Mouse (Mus musculus) spleen, adult 18-20 months (tissue): ENCODE measurements around the gene Pfkfb3.

Experiments
- DNase-seq, 2 experiments: peaks; one replicate each; pipeline ENCODE4 v3.0.0; 2022; ENCODE audit warnings: mixed read lengths in 2 of 2

The Pfkfb3 gene

DNA sequence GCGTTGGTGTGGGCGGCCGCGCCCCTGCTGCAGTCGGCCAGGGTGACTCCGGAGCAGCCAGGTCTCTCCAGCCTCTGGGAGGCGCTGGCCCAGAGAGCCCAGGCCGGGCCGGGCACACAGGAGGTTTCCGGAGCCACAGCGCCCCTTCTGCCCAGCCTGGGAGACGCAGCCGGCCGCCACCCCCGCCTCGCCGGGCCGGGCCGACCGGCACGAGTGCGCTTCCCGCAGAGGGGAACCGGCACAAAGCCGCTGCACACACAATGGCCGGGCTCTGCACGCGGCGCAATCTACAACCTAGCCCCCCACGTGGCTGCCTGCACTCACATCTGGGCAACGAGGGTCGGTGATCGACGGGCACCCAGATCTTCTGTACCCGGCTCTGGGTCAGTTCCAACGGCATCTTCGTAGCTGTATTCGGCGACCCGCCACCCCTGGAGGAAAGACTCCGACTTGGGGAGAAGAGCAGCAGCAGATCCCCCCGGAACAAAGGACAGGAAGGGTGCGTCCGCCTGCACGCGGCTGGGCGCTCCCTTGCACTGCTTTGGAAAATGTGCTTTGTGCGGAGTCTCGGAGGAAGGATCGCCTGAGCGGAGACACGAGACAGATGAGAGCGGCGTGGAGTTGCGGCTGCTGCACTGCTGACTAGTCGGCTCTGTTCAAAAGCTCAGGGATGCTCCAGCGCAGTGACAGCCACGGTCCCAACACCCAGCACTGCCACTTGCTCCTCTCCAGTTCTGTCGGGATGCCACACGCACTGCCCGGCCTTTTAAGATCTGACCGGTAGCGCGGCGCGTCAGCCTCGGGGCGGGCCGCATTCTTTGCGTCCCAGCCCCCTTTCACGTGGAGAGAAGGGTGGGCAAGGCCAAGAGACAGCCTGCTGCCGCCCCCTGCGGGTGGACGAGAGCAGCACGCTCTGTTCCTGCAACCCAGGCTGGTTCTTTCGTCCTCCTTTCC lies 52.3 kb downstream of the Pfkfb3 start:
- peak; percentile 80 to 93 for DNase-seq

DNA sequence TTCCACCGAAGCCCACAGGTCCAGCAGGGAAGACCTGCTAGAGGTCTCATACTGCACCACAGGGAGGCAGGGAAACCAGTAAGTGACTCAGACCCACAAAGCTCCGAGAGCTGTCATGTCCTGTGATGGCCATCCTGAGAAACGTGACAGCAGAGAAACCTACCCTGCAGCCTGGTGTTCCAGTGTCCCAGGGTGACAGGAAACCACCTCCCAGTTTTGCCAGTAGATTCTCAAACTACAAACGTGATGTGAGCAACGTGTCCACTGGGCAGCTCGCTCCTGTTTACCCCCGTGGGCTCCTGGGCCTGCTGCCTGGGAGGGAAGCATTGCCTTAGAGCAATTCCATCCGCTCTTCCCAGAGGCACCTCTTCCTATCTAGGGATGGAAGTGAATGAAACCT lies 53.2 kb downstream of the Pfkfb3 start:
- DNase-seq = no peak

DNA sequence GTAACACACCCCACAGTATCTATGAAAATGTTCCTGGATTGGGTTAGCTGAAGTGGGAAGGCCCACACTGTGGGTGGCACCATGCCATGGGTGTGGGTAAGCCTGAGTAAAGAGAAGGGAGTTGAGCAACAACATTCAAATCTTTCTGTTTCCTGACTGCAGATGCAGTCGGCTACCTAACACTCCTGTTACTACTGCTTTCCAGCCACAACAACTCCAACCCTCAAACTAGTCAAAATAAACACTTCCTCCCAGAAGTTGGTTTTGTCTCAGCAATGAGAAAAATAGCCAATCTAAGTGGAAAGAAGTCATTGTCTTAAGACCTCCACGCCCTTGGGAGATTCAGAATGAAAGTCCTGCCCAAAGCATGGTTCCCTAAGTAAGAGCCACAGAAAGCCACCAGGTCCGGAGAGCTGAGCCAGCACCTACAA lies 57.3 kb downstream of the Pfkfb3 start:
- DNase-seq = no peak

DNA sequence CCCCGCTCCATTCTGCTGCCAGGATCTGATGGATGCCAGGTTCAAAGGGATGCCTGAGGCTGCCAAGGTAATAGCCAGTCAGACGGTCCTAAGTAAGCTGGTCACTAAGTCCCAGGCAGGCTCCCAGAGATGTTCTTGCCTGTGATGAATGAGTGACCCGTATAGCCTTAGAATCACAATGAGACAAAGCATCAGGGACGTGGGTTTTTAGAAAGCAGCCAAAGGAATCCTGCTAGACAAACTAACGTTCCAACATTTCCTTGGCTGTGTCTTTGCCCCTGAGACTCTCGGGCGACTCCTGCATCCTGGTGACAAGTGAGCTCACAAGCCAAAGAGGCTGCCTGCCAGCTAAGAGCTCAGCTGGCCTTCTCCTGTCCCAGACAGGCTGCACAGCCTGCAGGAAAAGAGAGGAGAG lies 59.0 kb downstream of the Pfkfb3 start:
- DNase-seq = no peak

DNA sequence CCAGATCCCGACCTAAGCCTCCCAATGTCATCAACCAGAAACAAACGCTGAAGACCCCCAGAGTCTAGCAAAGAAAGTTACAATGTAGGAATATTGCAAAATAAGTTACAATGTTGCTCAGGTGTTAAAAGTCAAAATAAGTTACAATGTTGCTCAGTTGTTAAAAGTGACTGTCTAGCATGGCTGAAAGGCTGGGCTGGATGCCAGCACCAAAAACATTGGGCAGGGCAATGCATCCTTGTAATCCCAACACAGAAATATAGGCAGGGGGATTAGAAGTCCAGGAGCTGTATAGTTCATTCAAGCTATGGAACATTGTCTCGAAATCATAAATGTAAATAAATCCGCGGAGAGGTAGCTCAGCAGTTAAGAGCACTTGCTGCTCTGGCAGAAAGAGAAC lies 61.0 kb downstream of the Pfkfb3 start:
- no peak for DNase-seq

DNA sequence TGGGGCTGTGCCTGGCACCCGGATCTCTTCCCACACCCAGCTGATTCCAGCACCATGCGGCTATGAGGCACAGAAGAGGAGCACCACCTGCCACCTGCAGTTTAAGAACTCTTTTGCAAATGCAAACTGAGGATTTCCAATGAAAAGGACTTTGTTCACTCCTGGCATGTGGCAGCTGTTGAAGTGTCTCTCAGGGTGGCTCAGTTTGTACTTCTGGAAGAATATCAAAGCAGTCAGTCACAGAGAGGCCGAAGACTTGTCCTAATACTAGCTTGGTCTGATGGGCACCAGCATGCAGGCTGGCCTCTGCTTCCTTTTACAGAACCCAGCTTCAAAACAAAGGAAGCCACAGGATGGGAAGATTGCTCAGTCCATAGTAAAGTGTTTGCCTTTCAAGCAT lies 62.4 kb downstream of the Pfkfb3 start:
- no peak for DNase-seq

DNA sequence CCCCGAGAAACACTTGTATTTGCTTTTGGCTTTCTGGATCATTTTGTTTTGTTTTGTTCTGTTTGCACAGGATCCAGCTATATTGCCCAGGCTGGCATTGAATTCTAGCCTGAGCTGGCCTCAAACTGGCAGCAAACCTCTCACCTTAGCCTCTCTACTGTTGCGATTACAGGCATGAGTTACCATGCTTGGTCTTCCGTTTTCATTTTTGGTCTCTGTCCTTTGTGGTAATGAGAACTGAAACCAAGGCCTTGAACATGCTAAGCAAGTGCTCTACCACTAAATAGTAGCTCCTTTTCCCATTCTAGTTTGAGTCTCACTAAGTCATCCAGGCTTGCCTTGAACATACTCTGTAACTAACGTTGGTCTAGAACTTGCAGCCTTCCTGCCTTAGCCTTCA lies 63.3 kb downstream of the Pfkfb3 start:
- no peak for DNase-seq

DNA sequence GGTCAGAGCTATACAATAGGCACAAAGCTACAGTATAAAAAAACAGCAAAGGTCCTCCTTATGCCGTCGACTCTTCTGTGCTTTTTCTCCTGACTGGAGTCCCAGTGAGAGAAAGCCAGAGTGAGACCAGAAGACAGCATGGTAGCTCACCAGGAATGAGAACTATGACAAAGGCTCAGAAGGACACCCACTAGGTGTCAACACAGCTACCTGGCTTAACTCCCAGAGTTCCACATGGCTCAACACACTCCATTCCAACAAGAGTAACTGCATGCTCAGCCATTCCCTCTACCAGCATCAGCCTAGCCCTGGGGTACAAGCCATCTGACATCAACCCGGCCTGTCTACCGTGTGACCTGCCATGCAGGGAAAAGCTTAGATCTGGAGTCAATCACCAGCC lies 70.7 kb downstream of the Pfkfb3 start:
- DNase-seq = no peak

DNA sequence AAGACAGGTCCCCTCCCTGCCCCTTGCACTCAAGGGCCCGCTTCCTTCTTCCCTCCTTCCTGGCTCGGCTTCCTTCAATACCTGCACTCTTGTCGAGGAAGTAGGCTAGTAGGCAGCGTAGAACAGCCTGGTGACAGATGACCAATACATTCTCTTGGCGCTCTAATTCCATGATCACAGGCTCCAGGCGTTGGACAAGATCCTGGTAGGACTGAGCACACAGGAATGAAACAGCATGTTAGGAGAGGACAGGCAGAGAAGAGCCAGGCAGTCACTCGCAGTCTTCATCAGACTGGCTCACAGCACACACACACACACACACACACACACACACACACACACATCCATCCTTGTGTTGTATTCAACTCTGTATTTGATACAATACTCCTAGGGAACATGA lies 71.5 kb downstream of the Pfkfb3 start:
- no peak for DNase-seq

DNA sequence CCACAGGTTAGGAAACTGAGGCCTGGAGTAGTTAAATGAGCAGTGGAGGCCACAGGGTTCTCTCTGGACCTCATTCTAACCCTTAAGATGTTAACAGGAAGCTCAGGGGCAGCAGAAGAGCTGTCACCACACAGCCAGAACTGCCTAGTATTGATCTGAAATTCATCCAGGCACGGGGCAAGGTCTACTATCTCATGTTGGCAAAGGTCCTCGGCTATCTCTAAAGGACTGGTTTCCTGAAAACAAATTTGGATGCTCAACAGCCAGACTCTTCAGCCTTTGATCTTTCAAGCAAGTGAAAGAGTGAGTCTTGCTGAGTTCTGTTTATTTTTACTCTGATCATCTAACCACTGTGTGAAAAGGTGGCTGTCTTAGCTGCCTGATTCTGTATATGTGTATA lies 74.9 kb downstream of the Pfkfb3 start:
- no peak for DNase-seq

DNA sequence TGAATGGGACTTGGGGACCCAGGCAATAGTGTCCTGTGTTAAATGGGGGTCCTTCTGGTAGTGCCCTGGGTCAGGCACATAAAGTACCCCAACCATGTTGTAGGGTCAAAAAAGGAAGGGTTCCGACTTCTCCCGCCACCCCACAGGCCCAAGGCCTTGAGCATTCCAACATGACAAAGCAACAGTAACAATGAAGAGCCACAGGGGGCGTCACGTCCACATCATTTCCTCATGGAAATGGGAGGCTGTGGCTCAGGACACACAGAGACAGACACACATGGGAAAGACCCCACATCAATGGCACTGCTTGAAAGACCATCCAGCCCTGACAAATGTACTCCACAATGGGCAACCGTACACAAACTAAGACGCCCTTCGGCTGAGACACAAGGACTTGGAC lies 78.6 kb downstream of the Pfkfb3 start:
- no peak for DNase-seq

DNA sequence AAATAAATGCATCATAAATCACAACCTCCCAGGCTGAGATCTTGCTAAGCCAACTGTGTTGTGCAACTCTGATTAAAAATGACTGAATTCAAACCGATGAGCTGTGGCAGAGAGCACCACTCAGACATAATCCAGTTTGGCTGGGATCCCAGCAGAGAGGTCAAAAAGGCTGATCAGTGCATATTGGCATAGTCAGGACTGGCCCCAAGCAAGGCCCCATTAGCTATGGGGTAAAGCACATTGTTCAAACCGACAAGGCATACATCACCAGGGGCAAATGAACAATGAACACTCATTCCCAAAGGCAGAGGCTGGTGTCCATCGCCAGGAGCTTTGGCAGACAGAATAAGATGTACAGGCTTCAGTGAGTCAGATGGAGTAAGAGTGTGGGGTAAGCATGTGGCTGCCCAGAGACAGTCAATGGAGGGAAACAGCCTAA lies 89.2 kb downstream of the Pfkfb3 start:
- no peak for DNase-seq

DNA sequence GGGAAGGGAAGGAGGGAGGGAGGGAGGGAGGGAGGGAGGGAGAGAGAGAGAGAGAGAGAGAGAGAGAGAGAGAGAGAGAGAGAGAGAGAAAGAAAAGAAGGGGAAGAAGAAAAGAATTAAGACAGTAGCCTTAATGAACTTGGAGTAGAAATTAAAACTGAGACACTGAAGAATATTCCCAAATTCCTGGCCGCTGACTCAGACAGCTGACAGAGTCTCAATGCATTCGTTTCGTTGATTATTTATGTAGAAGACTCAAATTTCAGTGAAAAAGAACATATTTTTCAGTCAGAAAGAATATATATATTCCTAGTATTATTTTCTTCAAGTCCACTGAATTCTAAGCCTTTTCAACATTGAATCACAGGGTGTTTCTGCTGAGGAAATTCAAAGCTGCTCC lies 92.9 kb downstream of the Pfkfb3 start:
- DNase-seq = no peak

DNA sequence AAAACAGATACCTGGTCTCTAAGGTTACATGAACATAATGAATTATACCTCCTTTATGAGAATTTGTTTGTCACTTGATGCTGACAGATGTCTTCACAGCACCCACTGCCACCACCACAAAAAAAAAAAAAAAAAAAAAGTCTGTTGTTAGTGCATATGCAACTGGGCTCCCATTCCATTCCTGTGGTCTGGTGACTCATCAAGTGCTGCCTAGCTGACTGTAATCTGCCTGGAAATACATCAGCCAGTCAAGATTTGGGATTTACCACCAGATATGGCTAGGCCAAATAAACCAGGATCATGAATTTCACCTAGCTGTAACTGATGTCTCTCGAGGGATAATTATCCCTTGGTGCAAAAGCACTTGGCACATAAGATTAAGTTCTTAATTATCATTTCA lies 95.4 kb downstream of the Pfkfb3 start:
- no peak for DNase-seq

DNA sequence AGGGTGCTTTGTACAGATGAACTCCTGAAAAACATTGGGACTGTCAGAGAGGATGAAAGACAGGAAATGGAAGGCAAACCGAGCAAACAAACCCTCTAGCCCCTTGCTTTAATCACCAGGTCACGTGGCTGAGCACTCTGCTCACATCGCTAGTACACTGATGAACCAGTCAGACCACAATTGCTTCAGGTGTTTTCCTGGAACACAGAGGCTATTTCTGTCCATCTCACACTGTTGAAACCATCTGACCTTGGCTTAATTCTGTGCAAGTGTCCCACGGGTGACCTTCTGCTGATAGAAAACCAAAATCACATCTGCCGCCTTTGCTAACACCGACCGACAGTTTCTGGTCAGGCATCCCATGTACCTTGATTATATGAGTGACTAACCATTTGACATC lies 96.0 kb downstream of the Pfkfb3 start:
- no peak for DNase-seq

DNA sequence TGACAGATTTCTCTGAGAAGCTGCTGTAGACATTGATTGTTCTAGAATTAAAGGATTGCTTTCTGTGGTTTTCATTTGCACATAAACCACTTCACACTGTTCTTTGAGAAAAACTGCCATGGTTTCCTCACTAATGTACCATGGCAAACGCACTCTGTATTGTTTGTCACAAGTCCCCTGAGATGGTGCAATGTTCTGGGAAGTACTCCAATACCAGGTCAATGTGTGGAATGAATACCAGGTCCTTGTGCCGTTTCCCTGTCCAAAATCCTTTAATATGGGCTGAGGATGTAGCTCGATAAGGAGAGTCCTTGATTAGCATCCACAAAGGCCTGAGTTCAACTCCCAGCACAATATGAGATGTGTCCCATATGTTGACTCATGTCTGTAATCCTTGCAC lies 105.2 kb downstream of the Pfkfb3 start:
- DNase-seq = no peak

DNA sequence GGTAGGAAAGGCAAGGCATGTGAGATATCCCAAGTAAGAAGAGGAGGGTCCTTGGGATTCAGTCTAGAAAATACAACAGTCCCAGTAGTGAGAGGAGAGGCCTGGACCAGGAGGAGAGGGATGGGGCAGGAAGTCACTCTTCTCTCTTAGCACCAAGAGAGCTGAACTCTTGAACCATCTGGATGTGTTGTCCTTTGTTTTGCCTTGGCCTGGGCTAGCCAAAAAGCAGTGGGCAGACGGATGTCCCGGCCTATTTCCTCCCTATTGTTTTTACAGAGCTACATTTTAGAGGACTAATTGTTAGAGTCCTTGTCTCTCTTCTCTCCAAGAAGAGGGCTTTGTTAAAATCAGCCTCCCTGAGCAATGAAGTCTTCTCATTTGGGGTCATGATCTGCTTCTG lies 106.0 kb downstream of the Pfkfb3 start:
- no peak for DNase-seq

DNA sequence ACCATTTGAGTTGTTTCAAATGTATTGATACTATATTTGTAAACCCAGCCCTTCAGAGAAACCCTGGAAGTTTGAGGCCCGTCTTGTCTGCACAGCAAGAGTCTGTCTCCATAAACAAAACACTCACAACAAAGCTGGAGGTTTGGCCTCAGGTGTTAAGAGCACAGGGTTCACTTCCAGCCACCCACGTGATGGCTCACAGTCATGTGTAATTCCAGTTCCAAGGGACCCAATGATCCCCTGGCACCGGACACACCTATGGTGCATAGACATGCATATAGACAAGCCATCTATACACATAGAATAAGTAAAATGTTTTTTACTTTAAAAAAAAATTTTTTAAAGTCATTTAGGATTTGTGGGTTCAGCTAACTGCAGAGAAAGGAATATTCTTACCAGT lies 108.2 kb downstream of the Pfkfb3 start:
- DNase-seq = no peak

DNA sequence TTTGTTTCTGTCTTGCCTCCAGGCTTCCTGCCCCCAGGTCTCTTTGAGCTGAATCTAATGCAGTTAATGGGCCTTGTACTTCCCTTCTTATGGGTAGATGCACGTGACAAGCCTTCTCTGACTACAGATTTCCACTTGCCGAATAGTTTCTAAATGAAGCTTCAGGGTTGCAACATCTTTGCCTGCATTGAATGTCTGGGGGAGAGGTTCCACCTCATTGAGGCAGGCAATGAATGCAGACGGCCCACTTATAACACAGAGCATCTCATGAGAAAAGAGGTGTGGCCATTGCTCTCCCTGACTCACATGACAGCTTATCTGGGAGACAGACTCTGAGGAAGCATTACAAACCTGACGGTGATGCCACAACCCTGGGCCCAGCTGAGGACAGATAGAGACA lies 112.0 kb downstream of the Pfkfb3 start:
- no peak for DNase-seq

DNA sequence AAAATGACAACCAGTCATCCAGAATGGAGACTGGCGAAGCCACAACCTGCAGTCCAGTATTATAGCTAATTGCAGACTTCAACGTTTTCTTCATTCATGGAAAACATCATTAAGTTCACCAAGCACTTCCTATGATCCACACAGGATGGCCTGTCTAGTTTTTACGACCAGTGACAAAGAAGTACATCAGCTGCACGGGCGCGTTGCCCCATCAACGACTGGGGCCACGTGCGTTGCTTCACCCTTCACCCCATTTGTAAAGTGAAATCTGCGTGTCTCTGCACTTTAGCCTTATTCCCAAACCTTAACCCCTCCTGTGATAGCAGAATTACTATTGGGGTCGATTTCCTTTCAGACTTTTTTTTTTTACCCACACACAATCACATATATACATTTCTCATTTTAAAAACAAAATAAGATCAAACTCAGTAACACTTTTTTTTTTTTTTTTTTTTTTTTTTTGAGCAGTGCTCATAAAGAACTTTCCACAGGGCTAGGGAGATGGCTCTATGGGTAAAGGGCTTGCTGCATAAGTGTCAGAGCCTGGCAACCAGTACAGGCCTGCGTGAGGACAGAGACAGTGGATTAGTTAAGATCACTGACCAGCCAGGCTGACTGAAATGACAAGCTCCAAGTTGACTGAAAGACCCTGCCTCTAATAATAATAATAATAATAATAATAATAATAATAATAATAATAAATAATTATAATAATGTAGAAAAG lies 115.5 kb downstream of the Pfkfb3 start:
- DNase-seq = no peak

DNA sequence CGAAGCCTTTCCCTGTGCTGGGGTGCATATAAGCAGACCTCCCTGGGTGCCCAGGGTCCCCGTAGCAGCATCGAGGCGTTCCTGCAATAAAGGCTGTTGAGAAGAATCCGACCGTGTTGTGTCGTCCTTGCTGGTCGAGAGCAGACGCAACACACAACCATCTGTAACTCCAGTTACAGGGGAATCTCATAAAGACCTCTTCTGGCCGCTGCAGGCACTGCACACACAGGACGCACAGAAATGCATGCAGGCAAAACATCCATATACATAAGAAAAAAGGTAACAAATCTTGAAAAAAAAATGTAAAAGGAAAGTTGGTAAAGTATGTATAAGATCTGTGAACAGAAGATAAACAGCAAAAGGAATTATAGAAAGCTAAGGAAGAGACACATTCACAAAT lies 117.5 kb downstream of the Pfkfb3 start:
- no peak for DNase-seq

DNA sequence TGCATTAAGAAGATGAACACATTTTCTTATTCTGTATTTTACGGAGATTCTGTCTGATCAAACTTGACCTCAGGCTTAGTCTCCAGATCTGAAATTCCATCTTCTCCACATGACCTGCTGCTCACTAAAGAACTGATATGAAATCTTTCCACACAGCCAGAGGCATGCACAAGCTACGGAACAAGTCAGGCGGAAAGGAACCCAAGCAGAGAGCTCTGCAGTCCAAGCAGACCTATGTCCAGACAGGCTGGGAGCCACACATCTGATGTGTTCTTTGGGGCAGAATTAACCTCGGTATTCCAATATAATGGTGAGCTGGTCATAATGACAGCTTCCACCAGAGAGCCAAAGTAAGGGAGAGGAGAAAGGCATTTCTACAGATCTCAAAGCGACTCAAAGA lies 120.5 kb downstream of the Pfkfb3 start:
- DNase-seq = no peak

DNA sequence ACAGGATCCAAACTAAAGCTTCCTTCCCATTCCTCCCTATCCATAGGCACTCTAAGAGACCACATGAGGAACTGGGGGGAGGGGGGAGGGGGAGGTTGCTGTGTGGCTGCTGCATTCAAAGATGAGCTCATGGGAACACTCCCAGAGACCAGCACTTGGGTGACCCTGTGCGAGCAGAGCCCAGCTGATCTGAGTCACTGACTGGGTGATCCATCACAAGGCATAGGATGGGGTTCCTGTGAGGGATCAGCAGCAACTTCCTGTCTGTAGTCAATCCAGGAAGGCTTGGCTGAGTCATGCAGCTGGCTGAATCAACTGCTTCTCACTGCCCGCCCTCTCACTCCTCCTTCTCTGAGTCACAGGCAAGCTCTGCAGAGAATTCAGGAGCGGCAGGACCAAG lies 124.3 kb downstream of the Pfkfb3 start:
- no peak for DNase-seq

DNA sequence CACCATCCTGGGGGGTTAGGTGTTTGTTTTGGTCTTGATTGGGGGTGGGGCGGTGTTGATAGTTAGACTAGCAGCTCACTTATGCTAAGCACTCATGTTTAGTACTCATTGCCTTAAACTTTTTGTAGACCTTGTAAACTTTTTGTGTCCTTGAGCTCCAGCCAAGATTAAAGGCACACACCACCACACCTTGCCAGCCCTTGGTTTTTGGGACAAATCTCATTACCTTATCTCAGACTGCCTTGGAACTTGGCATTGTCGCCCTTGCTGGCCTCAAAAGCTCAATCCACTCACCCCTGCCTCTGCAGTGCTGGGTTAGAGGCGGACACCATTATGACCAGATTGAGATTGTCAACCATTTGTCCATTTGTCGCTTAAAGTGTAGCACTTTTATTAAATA lies 125.3 kb downstream of the Pfkfb3 start:
- DNase-seq = no peak
